Mouse (Mus musculus) forebrain, embryonic 12.5 days (tissue): ENCODE measurements at regions not wholly inside any gene's neighbourhood (a gene's known extent, or its start where the extent isn't known, plus 50 kb on each side); places are given as distances from the start of the nearest gene placed in this dataset.

Experiments
- ATAC-seq: fragments of 200-750 bp; cut with Nextera tagmentation; 2 replicates; pipeline ENCODE4 v1.8.0; 2017; ENCODE audit warnings: moderate TSS enrichment; ENCODE audit not compliant: low FRiP score
- H3K27ac ChIP-seq: fragments of 300-500 bp; sonication (generic); 2 replicates; pipeline ENCODE4 v1.5.1; 2016; ENCODE audit warnings: mild to moderate bottlenecking
- H3K27me3 ChIP-seq: fragments of 300-500 bp; sonication (generic); 2 replicates; pipeline ENCODE4 v1.6.1; 2016; ENCODE audit warnings: mild to moderate bottlenecking
- H3K36me3 ChIP-seq: fragments of 300-500 bp; sonication (generic); replicated peaks from 2 replicates; pipeline ENCODE4 v1.6.1; 2016; ENCODE audit warnings: mild to moderate bottlenecking
- H3K4me1 ChIP-seq: fragments of 300-500 bp; sonication (generic); 2 replicates; pipeline ENCODE4 v1.6.1; 2016
- H3K4me2 ChIP-seq: fragments of 300-500 bp; sonication (generic); 2 replicates; pipeline ENCODE4 v1.6.1; 2016; ENCODE audit warnings: mild to moderate bottlenecking, moderate library complexity
- H3K4me3 ChIP-seq: fragments of 300-500 bp; sonication (generic); replicated peaks from 2 replicates; pipeline ENCODE4 v1.5.1; 2016; ENCODE audit warnings: mild to moderate bottlenecking
- H3K9ac ChIP-seq: fragments of 300-500 bp; sonication (generic); 2 replicates; pipeline ENCODE4 v1.6.1; 2016; ENCODE audit warnings: mild to moderate bottlenecking
- H3K9me3 ChIP-seq: fragments of 300-500 bp; sonication (generic); 2 replicates; pipeline ENCODE4 v1.6.1; 2016
- WGBS: fragments of 180-500 bp; shearing (Covaris S2); methylation state at CpG from one replicate; pipeline ENCODE4 v1.1.7; 2016; 5-methylcytosine and 5-hydroxymethylcytosine counted together

DNA sequence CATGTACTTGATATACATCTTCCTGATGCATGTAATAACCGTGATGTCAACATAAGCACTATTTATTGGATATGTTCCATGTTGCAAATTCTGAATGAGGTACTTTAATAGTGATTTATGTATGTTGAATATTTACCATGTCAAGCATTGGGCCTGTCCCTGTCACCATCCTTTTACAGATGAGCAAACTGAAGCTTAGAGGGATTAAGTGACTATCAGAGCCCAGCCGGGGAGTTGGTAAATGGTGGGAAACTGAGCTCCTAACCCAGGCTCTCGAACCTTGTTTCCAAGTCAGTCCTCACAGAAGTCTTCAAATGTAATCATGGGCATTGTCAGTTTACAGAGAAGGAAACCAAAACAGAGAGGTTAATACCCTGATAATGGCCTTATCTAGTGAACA is 102.6 kb upstream of the Kcnab1 start:
- Histone ChIP-seq H3K4me2 (no peak overlapping the region), H3K9me3 (no peaks in the 10 kb centered on the region), H3K4me3 (no peak overlapping the region), H3K9ac (no peak overlapping the region), H3K4me1 (no peaks in the 10 kb centered on the region; the same call in 1 of the 2 replicates), H3K36me3 (no peaks in the 10 kb centered on the region), H3K27me3 (no peaks in the 10 kb centered on the region), H3K27ac (no peak overlapping the region)
- ATAC-seq = no peak
- WGBS = 75% methylated on average over 3 of the region's 3 CpGs

DNA sequence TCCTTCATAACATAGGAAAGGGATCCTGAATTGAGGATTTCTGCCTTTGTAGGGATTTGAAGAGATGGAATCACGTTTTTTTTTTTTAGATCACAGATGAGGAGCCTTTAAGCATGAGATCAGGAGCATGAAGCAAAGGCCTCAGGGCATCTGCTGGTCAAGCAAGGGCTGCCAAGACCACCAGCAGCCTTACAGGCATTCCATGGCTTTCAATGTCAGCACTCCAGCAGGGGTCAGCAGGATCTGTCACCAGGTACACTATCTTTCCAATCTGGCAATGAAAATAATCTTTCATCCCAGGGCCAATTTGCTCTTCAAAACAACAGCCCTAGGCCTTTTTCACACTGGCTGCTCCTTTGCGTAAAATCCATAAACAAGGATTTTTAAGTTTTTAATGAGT is 85.3 kb upstream of the Kcnab1 start:
- 79% methylated on average over 2 of the region's 2 CpGs for WGBS
- Histone ChIP-seq H3K27me3 (no peaks in the 10 kb centered on the region), H3K9me3 (no peaks in the 10 kb centered on the region), H3K27ac (no peak overlapping the region), H3K4me2 (no peak overlapping the region), H3K4me3 (no peak overlapping the region), H3K36me3 (no peaks in the 10 kb centered on the region), H3K4me1 (no peaks in the 10 kb centered on the region), H3K9ac (no peak overlapping the region)
- ATAC-seq = no peak

DNA sequence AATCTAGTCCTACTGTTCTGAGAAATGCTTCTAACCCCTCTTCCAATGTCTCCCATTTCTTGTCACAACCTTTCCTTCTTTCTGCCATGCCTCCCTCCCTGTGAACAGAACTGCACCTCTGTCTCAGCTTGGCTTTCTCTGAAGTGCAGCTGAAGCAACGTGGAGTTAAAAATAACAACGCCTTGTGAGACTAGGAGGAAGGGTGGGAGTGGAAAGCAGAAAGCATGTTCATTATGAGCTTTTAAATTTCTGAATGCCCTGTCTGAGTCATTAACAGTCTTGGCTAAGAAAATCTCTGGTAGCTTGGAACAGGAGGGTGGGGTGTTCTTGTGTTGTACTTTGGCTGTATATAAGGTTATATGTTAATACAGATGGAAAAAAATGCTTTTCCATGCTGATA is 71.6 kb upstream of the Kcnab1 start:
- ATAC-seq = no peak

DNA sequence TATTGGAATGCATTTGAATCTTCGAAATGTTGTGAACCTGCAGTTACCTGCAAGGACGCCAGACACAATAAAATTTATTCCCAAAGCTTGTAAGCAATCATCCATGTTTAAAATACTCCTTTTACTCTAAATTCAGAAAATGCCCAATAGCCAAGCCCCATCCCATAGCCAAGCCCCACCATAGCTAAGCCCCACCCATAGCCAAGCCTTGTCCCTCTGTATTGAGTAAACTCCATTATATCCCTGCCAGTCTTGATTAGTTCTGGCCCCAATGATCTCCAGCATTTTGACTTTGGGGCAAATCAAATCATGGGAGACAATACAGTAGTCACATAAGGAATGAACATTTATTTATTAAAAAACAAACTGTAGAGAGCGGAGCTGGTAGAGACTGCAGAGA is 61.3 kb upstream of the Kcnab1 start:
- Histone ChIP-seq H3K9me3 (no peaks in the 10 kb centered on the region), H3K27me3 (no peaks in the 10 kb centered on the region), H3K4me1 (no peaks in the 10 kb centered on the region), H3K4me2 (no peak overlapping the region), H3K4me3 (no peak overlapping the region), H3K27ac (no peak overlapping the region), H3K36me3 (no peaks in the 10 kb centered on the region), H3K9ac (no peak overlapping the region)
- no peak for ATAC-seq
- WGBS = 81% methylated on average over 3 of the region's 3 CpGs

More for the DNA sequence above, 71.6 kb upstream of the Kcnab1 start:
- no peaks in the 10 kb centered on the region for H3K36me3 ChIP-seq
- no peaks in the 10 kb centered on the region for H3K9me3 ChIP-seq
- no peak overlapping the region for H3K27ac ChIP-seq
- H3K4me3 ChIP-seq = no peak overlapping the region
- 83% methylated on average over 2 of the region's 2 CpGs for WGBS
- H3K27me3 ChIP-seq = no peaks in the 10 kb centered on the region
- H3K9ac ChIP-seq = no peak overlapping the region
- no peak overlapping the region for H3K4me2 ChIP-seq
- no peaks in the 10 kb centered on the region for H3K4me1 ChIP-seq

DNA sequence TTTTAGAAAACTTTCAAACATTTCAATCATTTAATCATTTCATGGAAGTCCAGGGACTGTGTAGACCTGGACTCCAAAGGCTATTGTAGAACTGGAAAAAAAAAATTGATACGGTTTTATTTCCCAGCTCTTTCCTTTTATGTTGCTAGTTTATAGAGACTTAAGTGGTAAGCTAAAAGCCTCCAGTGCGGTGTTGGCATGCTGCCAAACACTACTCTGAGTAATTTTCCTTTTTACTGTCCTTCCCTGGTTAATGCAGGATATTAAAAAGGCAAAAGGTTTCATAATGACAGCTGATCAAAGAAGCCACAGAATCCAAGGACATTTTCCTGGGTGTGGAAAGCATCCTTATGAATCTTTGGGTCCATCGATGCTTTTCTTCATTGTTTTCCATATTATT is 53.8 kb upstream of the Kcnab1 start:
- ATAC-seq = no peak
- H3K4me3 ChIP-seq = no peak overlapping the region
- H3K36me3 ChIP-seq = no peaks in the 10 kb centered on the region
- no peak overlapping the region for H3K4me2 ChIP-seq
- no peak overlapping the region for H3K9ac ChIP-seq
- H3K27me3 ChIP-seq = no peaks in the 10 kb centered on the region
- 54% methylated on average over 3 of the region's 3 CpGs for WGBS
- H3K9me3 ChIP-seq = no peaks in the 10 kb centered on the region
- H3K4me1 ChIP-seq = no peaks in the 10 kb centered on the region
- H3K27ac ChIP-seq = no peak overlapping the region
